Mouse (Mus musculus): ENCODE measurements around the gene Pcp2.

Gene Pcp2

DNA sequence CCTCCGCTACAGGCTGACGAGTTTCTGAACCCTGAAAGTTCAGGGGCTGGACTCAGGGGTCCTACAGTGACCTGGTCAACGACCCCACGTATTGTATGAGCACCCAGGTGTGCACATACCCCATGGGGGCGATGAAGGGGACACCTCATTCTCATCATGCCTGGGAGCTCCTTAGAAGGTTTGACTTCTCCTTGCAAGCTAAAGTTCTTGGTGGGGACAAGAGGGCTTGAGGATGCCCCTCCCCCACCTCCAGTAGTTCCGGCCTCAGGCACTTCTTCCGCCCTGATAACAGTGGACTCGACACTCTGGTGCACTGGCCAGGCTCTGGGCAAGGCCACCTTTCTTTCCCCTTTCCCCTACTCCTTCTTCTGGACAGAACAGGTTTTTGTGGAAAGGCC is 6.1 kb upstream of the Pcp2 start:
- TF ChIP-seq NANOG (IDR thresholded peaks at IDR 0.05; ENCODE audit: borderline replicate concordance, low read length) (no peak), CTCF (conservative IDR thresholded peaks at IDR 0.05; ENCODE audit: low read length) (no peak), POU5F1 (IDR thresholded peaks at IDR 0.05; ENCODE audit: borderline replicate concordance, low read length) (no peak)
- Histone ChIP-seq H3K27me3 (ENCODE audit: insufficient read depth, low read length) (peaks cover 20% of the 10 kb centered on the region), H3K4me1 (replicated peaks; ENCODE audit: low read depth, low read length) (peaks cover 21% of the 10 kb centered on the region), H3K9me3 (ENCODE audit: low read length) (no peaks in the 10 kb centered on the region), H3K36me3 (ENCODE audit: insufficient read depth, low read length) (peaks cover 41% of the 10 kb centered on the region), H3K4me3 (replicated peaks; ENCODE audit: low read length) (peak overlapping the region; percentile 89)

DNA sequence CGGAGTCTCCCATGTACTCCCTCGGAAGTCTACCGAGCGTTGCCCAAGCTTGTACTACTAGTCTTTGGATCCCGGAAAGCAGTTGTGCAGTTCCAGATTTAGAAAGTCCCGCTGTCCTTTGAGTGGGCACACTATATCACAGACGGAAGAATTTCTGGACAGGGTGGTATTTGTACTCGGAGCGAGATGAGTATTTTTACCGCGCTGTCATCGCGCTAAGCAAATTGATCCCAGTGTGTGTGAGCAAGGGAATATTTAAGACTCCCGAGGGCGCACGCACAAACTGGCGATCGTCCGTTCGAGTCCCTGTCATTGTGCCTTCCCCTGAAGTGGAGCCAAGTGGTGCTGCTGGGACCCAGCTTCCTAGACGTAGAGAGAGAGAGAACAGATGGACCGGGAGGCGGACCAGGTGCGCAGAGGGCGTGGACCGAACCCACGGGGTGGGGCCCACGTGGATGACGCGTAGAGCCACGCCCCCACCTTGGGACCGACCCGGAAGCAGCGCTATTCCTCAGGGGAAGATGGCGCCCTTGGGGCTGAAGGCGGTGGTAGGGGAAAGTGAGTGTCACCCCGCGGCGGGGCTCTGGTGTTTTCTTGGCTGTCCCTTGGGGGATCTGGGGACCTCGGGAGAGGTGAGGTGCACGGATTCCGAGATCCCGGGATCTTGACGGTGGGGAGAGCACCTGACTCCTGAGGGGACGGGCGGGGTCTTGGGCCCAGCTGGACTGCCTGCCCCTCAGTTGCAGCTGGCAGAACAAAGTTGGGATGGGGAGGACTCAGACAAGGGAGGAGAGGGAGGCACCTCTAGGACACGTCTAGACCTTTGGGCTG is 5.5 kb upstream of the Pcp2 start, which contains the start of gene Stxbp2:
Stxbp2 (plus strand) TSS at position 309 of the 831 bp plus-strand sequence.
- H3K4me1 ChIP-seq (replicated peaks; ENCODE audit: low read depth, low read length): peaks cover 21% of the 10 kb centered on the region
- peaks cover 20% of the 10 kb centered on the region for H3K27me3 ChIP-seq (ENCODE audit: insufficient read depth, low read length)
- TF ChIP-seq CTCF (conservative IDR thresholded peaks at IDR 0.05; ENCODE audit: low read length) (no peak), POU5F1 (IDR thresholded peaks at IDR 0.05; ENCODE audit: borderline replicate concordance, low read length) (no peak), NANOG (IDR thresholded peaks at IDR 0.05; ENCODE audit: borderline replicate concordance, low read length) (no peak)
- peaks cover 35% of the 10 kb centered on the region for H3K36me3 ChIP-seq (ENCODE audit: insufficient read depth, low read length)
- H3K4me3 ChIP-seq (replicated peaks; ENCODE audit: low read length): peak within 1 kb of the TSS; percentile 89
- no peaks in the 10 kb centered on the region for H3K9me3 ChIP-seq (ENCODE audit: low read length)

DNA sequence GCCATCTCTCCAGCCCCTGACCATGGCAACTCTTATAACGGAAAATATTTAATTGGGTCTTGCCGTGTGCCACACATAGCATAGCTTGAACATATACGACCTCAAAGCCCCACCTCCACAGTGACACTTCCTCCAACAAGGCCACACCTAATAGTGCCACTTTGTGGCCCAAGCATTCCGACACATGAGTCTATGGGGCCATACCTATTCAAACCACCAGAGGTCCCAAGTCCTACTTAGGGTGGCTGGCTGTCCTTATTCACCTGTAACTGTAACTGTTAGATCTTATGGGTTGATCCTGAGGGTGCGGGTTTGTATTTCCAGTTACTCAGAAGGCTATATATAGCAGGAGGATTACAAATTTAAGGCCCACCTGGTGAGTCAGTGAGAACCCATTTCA is 2.7 kb upstream of the Pcp2 start:
- Histone ChIP-seq H3K9me3 (ENCODE audit: low read length) (no peaks in the 10 kb centered on the region), H3K27me3 (ENCODE audit: insufficient read depth, low read length) (peaks cover 20% of the 10 kb centered on the region), H3K4me1 (replicated peaks; ENCODE audit: low read depth, low read length) (peaks cover 21% of the 10 kb centered on the region), H3K4me3 (replicated peaks; ENCODE audit: low read length) (no peak overlapping the region), H3K36me3 (ENCODE audit: insufficient read depth, low read length) (peaks cover 20% of the 10 kb centered on the region)
- TF ChIP-seq POU5F1 (IDR thresholded peaks at IDR 0.05; ENCODE audit: borderline replicate concordance, low read length) (no peak), CTCF (conservative IDR thresholded peaks at IDR 0.05; ENCODE audit: low read length) (peak; percentile 57)

DNA sequence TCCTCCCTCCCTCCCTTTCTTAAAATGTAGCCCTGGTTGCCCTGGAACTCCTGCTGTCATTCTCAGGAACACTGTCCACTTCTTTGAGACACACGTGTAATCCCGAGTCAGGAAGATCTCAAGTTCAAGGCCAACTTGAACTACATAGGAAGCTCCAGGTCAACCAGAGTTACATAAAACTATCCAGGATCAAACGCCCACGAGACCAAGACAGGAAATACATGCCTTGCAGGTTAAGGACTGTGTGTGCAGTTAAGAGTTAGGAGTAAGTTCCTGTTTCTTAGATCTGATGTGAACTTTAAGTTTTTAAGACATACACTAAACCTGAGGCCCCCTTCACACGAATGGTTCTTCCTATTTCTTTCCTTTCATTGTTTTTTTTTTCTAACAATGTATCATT is 1.6 kb upstream of the Pcp2 start:
- H3K9me3 ChIP-seq (ENCODE audit: low read length): no peaks in the 10 kb centered on the region
- no peak for TF ChIP-seq POU5F1 (IDR thresholded peaks at IDR 0.05; ENCODE audit: borderline replicate concordance, low read length)
- TF ChIP-seq NANOG (IDR thresholded peaks at IDR 0.05; ENCODE audit: borderline replicate concordance, low read length): no peak
- TF ChIP-seq CTCF (conservative IDR thresholded peaks at IDR 0.05; ENCODE audit: low read length): no peak
- H3K36me3 ChIP-seq (ENCODE audit: insufficient read depth, low read length): peaks cover 20% of the 10 kb centered on the region
- peaks cover 23% of the 10 kb centered on the region for H3K4me1 ChIP-seq (replicated peaks; ENCODE audit: low read depth, low read length)
- peaks cover 20% of the 10 kb centered on the region for H3K27me3 ChIP-seq (ENCODE audit: insufficient read depth, low read length)
- H3K4me3 ChIP-seq (replicated peaks; ENCODE audit: low read length): no peak overlapping the region

DNA sequence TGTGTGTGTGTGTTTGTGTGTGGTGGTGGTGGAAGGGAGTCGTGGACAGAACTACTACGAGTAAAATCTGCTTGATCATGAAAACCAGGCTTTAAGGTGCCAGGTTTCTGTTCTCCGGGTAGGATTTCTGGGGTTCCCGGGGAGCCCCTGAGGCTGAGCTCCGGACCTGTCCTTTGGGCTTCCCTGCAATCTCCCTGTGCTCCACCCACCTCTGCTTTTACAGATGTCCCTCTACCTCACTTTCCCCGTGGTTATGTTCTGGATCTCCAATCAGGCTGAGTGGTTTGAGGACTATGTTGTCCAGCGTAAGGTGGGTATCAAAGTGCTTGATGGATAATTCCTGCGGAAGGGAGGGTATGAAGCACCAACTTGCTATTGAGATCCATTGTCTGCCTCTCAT is 3.2 kb downstream of the Pcp2 start:
- H3K4me1 ChIP-seq (replicated peaks; ENCODE audit: low read depth, low read length): peaks cover 32% of the 10 kb centered on the region
- H3K27me3 ChIP-seq (ENCODE audit: insufficient read depth, low read length): no peaks in the 10 kb centered on the region
- H3K36me3 ChIP-seq (ENCODE audit: insufficient read depth, low read length): peaks cover 40% of the 10 kb centered on the region
- no peaks in the 10 kb centered on the region for H3K9me3 ChIP-seq (ENCODE audit: low read length)
- TF ChIP-seq NANOG (IDR thresholded peaks at IDR 0.05; ENCODE audit: borderline replicate concordance, low read length) (no peak), CTCF (conservative IDR thresholded peaks at IDR 0.05; ENCODE audit: low read length) (no peak), POU5F1 (IDR thresholded peaks at IDR 0.05; ENCODE audit: borderline replicate concordance, low read length) (no peak)
- H3K4me3 ChIP-seq (replicated peaks; ENCODE audit: low read length): peak overlapping the region; percentile 97

DNA sequence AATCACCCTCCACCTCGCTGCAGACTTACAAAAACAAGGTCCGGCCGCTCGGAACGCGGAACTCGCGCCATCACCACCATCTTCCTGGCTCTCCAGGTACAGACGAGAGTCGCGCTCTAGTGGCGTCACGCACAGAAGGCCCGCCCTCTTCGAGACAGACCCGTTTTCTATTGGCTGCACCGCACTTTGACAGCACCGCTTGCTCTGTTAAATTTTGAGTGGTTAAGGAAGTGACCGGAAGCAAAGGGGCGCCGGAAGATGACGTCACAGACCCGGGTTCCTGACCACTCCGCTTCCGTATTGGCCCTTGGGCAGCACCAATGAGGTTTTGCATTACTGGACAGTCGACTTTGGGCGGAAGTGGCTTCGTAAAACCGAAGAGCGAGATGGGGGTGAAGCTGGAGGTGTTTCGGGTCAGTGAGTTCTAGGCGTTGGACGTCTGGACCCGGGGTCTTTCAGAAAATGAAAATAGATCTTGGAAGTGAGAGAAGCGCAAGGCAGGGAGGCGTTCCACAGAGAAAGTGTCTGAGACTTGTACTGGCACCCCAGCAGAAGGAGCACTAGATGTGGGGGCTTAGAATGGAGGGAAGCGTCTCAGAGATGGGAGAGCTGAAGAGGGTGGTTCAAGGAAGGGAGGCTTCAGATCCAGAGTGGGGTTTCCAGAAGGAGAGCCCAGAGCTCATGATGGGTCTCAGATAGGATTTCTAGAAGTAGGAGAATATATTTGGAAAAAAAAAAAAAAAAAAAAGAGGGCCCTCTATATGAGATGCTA is 4.0 kb downstream of the Pcp2 start, which contains the start of the genes Xab2 and Pet100:
Xab2 (minus strand) TSS at position 118 of the 772 bp plus-strand sequence.
Pet100 (plus strand) TSS at position 350 of the 772 bp plus-strand sequence.
- Histone ChIP-seq H3K27me3 (ENCODE audit: insufficient read depth, low read length) (no peaks in the 10 kb centered on the region), H3K4me1 (replicated peaks; ENCODE audit: low read depth, low read length) (peaks cover 32% of the 10 kb centered on the region), H3K36me3 (ENCODE audit: insufficient read depth, low read length) (peaks cover 48% of the 10 kb centered on the region), H3K9me3 (ENCODE audit: low read length) (no peaks in the 10 kb centered on the region), H3K4me3 (replicated peaks; ENCODE audit: low read length) (peak within 1 kb of the TSS; percentile 97)
- no peak for TF ChIP-seq NANOG (IDR thresholded peaks at IDR 0.05; ENCODE audit: borderline replicate concordance, low read length)

DNA sequence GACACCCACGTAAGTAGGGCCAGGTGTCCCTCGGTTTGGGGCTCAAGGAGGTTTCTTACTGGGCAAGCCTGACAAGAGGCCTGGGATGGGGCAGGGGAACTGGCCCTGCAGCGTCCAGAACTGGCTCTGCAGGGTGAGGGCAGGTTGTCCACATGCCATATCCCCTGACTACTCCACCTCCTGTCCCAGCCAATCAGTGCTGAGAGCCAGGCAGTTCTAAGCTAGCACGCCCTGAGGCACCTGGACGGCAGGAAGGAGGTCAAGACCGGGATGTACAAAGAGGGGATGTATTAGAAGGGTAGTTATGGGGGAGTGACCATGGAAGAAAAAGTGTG is 15.6 kb downstream of the Pcp2 start:
- Histone ChIP-seq H3K4me3 (replicated peaks; ENCODE audit: low read length) (no peak overlapping the region), H3K36me3 (ENCODE audit: insufficient read depth, low read length) (peaks cover 100% of the 10 kb centered on the region), H3K27me3 (ENCODE audit: insufficient read depth, low read length) (no peaks in the 10 kb centered on the region), H3K4me1 (replicated peaks; ENCODE audit: low read depth, low read length) (peaks cover 80% of the 10 kb centered on the region), H3K9me3 (ENCODE audit: low read length) (no peaks in the 10 kb centered on the region)
- TF ChIP-seq POU5F1 (IDR thresholded peaks at IDR 0.05; ENCODE audit: borderline replicate concordance, low read length) (no peak), CTCF (conservative IDR thresholded peaks at IDR 0.05; ENCODE audit: low read length) (no peak)

DNA sequence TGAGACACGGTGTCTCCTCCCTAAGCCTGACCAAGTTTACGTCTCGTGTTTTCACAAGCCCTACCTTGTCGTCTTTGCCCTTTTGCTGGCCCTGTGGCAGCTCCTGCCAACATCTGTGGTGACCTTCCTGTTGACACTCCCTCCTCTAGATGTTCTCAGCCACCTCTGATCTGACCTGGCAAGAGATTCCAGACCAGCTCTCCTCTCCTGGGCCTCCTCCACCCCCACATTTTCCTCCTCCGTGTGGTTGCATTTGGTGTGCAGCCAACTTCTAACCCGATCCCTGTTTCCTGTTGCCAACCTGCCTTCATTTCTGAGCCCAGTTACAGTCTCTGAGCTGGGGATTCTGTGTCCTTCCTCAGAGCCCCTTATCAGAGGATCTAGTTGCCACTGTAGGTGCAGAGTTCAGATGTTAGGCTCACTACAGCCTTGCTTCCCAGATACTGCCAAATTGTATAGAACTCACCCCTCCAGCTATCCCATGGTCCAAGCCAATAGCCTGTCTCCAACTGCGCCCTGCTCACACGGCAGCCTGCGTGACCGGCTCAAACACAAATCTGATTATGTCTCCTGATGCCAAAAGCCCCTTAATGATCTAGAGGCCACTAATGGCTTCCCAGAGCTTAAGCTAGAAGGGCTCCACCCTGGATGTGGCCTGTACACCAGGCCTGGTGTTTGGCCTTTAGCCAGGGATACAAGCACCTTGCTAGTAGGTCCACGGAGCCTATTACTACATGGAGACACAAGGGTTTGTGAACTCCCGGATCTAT is 16.1 kb downstream of the Pcp2 start:
- TF ChIP-seq POU5F1 (IDR thresholded peaks at IDR 0.05; ENCODE audit: borderline replicate concordance, low read length) (no peak), NANOG (IDR thresholded peaks at IDR 0.05; ENCODE audit: borderline replicate concordance, low read length) (no peak), CTCF (conservative IDR thresholded peaks at IDR 0.05; ENCODE audit: low read length) (no peak)
- Histone ChIP-seq H3K36me3 (ENCODE audit: insufficient read depth, low read length) (peaks cover 100% of the 10 kb centered on the region), H3K4me1 (replicated peaks; ENCODE audit: low read depth, low read length) (peaks cover 76% of the 10 kb centered on the region), H3K9me3 (ENCODE audit: low read length) (no peaks in the 10 kb centered on the region), H3K27me3 (ENCODE audit: insufficient read depth, low read length) (no peaks in the 10 kb centered on the region), H3K4me3 (replicated peaks; ENCODE audit: low read length) (no peak overlapping the region)

All from E14TG2a.4 (cell line).